Comparison of ENCODE assay signal across 7 mouse cellular contexts in genomic region chr17:80620786-80621423, GRCm38 (mm10). TPM values are rescaled to one million over a fixed set of nuclear protein-coding genes. Genes with fewer than 3 reads are reported as not detected.
A peak's percentile ranks its signal among the peaks of the same experiment; 100 is the strongest.
DNase-seq lines count a peak whose midpoint lies in the region; ATAC-seq lines count a peak whose summit lies in the region.

No protein-coding gene starts in this region.

- H3K4me3 ChIP-seq in forebrain, embryonic 11.5 days (ENCODE audit: low read depth, low read length): no peak overlapping the region
- H3K4me3 ChIP-seq in hindbrain, embryonic 12.5 days: no peak overlapping the region

- WGBS in forebrain, embryonic 11.5 days: 73% methylated on average over 5 of the region's 5 CpGs
- WGBS in hindbrain, embryonic 12.5 days: 75% methylated on average over 5 of the region's 5 CpGs

- H3K9me3 ChIP-seq in forebrain, embryonic 11.5 days (ENCODE audit: control insufficient read depth, low read length): no peaks in the 10 kb centered on the region
- H3K9me3 ChIP-seq in hindbrain, embryonic 12.5 days (replicated peaks): no peaks in the 10 kb centered on the region

- DNase-seq in Muller cell, postnatal 12 days (ENCODE audit: inconsistent ontology term): peak; percentile 55
- DNase-seq in c-Kit-positive CD71-negative TER-119-negative erythroid progenitor cells, embryonic 14.5 days (ENCODE audit: low read depth): peak; percentile 29
- DNase-seq in forebrain, embryonic 11.5 days (ENCODE audit: low spot score): peak; percentile 69
- peak; percentile 64 to 73 for DNase-seq in layer of hippocampus, postnatal 36 days
- peak; percentile 69 for DNase-seq in right cerebral cortex, postnatal 14 days

- H3K4me2 ChIP-seq in forebrain, embryonic 11.5 days (ENCODE audit: low read depth, low read length, severe bottlenecking): no peak overlapping the region
- H3K4me2 ChIP-seq in hindbrain, embryonic 12.5 days (replicated peaks): no peak overlapping the region

- no peaks in the 10 kb centered on the region for H3K4me1 ChIP-seq in forebrain, embryonic 11.5 days (replicated peaks; ENCODE audit: control insufficient read depth, insufficient read depth, low read length)
- 0 out of 2 replicates have a peak, but pooled peaks cover 2% of the 10 kb centered on the region for H3K4me1 ChIP-seq in hindbrain, embryonic 12.5 days

- H3K27ac ChIP-seq in forebrain, embryonic 11.5 days (ENCODE audit: low read depth, low read length): no peak overlapping the region
- H3K27ac ChIP-seq in hindbrain, embryonic 12.5 days: no peak overlapping the region

- H3K27me3 ChIP-seq in forebrain, embryonic 11.5 days (ENCODE audit: control insufficient read depth, insufficient read depth, low read length): no peaks in the 10 kb centered on the region
- no peaks in the 10 kb centered on the region for H3K27me3 ChIP-seq in hindbrain, embryonic 12.5 days

- ATAC-seq in forebrain, embryonic 11.5 days (replicated peaks; ENCODE audit: low FRiP score): 0 out of 2 replicates have a peak, but pooled peaks have one; percentile 44
- ATAC-seq in hindbrain, embryonic 12.5 days (ENCODE audit: low FRiP score): peak; percentile 74
- ATAC-seq in megakaryocyte-erythroid progenitor cell, adult 5-6 weeks (replicated peaks; ENCODE audit: low FRiP score, low TSS enrichment, poor library complexity, severe bottlenecking): peak; percentile 99

- H3K36me3 ChIP-seq in forebrain, embryonic 11.5 days (ENCODE audit: control insufficient read depth, insufficient read depth, low read length): no peaks in the 10 kb centered on the region; the same call in 1 of the 2 replicates
- H3K36me3 ChIP-seq in hindbrain, embryonic 12.5 days: peaks cover 9% of the 10 kb centered on the region; the same call in 1 of the 2 replicates

- H3K9ac ChIP-seq in forebrain, embryonic 11.5 days (ENCODE audit: low read length): no peak overlapping the region
- no peak overlapping the region for H3K9ac ChIP-seq in hindbrain, embryonic 12.5 days

RNA-seq across cellular contexts. Expression of gene Cdkl4, which starts 43.3 kb away (rescaled TPM):
- polyA plus RNA-seq in forebrain, embryonic 11.5 days (2014; fragmentation: Nextera tagmentation; extraction: Ambion mirVana): 1.5 and 2.1 TPM in 2 replicates
- polyA plus RNA-seq in hindbrain, embryonic 12.5 days (2016; fragmentation: Nextera tagmentation; extraction: Ambion mirVana): 3.9 and 4.3 TPM in 2 replicates
- total RNA-seq in layer of hippocampus, postnatal 36 days (2021): 10 to 100 TPM; 16.0 TPM
- 1.3 TPM in 1 of 2 replicates, not detected in the other for total RNA-seq in megakaryocyte-erythroid progenitor cell, adult 5-6 weeks (2014; fragmentation: Nextera tagmentation)
- total RNA-seq in megakaryocyte-erythroid progenitor cell, adult 5-6 weeks (2017): 0.72 TPM in 1 of 2 replicates, not detected in the other

Comparison
In these comparisons a context has a peak if more than half of its experiments do, and no peak if none do; other contexts are left out.
1. ATAC-seq: peak in every context shown above with its lines; median percentile 99 in megakaryocyte-erythroid progenitor cell, adult 5-6 weeks; 74 in hindbrain, embryonic 12.5 days; 44 in forebrain, embryonic 11.5 days.
2. RNA of gene Cdkl4, which starts 43.3 kb away (total RNA-seq): 16.0 TPM in layer of hippocampus, postnatal 36 days; 0.72 to 1.3 TPM in megakaryocyte-erythroid progenitor cell, adult 5-6 weeks; every median in the first group is over 4 times any median in the second.
3. Peak in every context shown above with its lines, with median percentiles within 50 percentile points of each other: DNase-seq.